Mouse (Mus musculus) adrenal gland, adult 8-10 months (tissue): ENCODE measurements around the gene 1700102P08Rik. TPM values are rescaled to one million over a fixed set of nuclear protein-coding genes. Genes with fewer than 3 reads are reported as not detected.

ENCODE experiments used
- DNase-seq: peaks from one replicate; pipeline ENCODE4 v3.0.0; 2022
- total RNA-seq, 4 experiments: library from RNA; stranded (reverse); gene quantifications; 2 replicates each; pipeline ENCODE4 v1.2.4; 2022

The 1700102P08Rik gene
- total RNA-seq, 4 experiments from 2014 or later, result 0.96 to 1.6 (median 1.3) TPM

DNA sequence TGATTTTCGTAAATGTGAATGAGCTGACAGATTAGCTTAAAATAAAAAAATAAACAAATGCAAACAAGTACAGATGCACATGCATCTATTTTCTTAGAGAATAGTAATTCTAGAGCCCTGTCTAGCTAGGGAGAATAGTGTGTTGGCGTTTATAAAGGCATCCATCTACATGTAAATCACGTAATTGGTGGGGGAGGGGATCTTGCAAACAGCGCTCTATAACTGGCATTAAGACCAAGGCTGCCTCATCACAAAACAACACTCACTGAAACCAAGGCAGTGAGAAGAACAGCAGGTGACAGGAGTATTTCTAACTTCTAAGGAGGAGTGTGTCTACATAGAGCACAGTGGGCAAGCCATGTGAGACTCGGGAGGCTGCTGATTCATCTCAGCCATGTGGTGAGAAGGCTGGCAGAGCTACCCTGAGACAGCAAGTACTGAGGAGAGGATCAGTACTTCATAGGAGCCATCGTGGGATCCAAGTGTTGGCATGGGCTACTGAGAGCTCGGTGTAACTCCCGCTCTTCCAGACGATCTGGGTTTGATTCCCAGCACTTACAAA is 18.9 kb downstream of the 1700102P08Rik start:
- no peak for DNase-seq

DNA sequence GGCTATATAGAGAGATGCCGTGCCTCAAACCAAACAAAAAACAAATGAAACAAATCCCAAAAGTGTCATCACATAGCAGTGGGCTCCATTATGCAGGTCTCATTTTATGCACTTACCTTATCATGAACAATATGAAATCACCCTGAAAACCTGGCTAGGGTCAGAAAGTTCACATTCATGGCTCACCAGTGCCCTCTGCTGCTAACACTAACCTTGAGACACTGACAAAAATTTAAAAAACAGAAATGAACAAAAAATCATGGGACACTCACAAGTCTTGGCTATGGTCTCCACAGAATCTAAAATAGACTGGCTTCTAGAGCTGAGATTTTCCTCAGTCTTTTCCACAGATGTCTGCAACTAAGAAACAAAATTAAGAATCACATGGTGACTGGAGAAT is 19.6 kb downstream of the 1700102P08Rik start:
- DNase-seq, result no peak

DNA sequence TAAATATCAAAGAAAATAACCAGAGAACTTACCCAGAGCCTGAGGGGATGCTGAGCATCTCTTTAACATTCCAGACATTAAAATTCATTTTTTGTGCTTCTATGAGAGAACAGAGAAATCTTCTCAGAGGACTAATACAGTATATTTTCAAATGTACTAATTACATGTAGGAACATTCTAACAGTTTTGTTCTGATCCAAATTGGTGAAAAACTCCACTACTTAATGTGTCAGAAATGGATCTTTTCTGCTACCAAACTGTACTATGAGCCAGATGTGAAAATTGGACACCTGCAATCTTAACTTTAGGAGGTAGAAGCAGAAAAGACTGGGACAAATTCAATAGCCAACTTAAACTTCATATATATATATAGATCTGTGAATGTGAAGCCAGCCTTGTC is 35.8 kb downstream of the 1700102P08Rik start, which contains the start of gene Ccdc36:
TSS of gene Ccdc36 (minus strand) at position 101 of the 400 bp plus-strand sequence.
- DNase-seq, result no peak

DNA sequence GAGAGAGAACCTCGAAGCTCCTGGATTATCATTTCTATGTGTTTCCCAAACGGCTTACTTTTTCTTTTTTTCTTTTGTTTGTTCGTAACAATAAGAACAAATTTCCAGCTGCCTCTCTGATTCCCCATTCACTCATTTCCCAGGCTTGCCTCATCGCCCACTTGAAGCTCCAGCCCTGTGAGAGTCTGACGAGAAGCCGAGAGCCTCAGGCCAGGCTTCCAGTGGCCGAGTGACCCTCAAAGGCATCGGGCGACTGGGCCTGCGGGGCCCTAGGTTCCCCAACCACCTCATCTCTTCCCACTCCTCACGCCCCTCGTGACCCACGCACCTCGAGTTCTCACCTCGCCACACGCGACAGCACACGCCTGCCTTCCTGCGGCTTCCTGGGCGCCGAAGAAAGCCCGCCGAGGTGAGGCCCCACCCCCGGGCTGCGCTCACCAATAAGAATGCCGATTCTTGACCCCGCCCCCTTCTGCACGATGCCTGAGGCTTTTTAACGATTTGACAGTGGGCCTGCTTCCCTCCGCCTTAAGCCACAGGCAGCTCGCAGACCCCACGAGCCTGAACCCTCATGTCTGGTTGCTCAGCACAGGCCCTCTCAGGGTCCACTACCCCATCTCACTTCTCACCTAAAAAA is 38.9 kb downstream of the 1700102P08Rik start:
- no peak for DNase-seq

DNA sequence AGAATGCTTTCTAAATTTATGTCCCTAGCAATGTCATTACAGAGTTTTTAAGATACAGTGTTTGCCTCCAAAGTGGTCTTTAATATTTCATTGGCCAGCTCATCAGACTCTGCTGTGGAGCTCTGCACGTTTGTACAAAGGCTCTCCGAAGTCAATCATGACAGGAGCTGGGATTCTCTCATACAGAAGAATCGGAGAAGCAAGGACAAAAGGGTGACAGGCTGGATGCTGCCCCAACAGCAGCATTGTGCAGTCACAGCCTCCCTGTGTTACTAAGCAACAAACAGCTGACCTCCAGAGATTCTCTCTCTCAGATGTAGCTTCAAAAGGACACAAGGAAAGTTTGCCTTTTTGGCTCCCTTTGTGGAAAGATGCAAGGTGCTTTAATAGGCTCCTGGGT is 43.6 kb downstream of the 1700102P08Rik start, which contains the start of gene BC048562:
TSS of gene BC048562 (plus strand) at position 301 of the 400 bp plus-strand sequence.
- DNase-seq, result no peak

DNA sequence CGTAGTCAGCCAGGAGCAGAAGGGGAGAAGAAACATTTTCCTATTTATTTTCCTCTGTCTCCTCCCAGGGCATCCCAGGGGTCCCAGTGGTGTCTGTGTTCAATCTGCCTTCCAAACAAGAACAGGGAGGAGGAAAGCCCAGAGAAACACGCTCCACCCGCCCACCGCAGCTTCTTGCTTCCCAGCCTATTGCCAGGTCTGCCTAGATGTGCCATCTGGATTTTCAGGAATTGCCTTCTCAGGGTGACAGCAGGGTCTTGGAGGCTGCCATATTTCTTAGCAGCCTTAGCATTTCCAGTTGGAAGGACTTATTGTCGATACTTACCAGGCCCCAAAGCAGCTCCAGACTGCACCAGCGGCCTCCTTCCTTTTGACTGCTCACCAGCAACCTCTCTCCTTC is 46.6 kb downstream of the 1700102P08Rik start:
- no peak for DNase-seq

DNA sequence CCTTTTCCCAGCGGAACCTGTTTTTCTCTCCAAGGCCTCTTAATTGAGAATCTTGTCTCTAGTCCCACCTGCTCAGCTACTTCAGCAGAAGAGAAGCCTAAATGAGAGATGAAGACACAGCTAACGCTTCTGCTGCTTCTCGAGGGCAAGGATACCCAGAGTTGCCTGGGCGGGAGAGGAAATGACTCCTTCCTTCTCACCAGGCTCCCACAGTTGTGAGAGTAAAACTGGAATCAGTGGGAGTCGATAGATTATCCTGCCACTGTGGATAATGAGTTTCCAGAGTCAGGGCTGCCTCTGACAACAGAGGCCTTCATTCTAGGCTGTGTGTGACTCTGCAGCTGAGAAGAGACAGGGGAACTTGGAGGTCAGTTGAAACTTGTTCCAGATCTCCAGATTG is 47.9 kb downstream of the 1700102P08Rik start:
- no peak for DNase-seq

DNA sequence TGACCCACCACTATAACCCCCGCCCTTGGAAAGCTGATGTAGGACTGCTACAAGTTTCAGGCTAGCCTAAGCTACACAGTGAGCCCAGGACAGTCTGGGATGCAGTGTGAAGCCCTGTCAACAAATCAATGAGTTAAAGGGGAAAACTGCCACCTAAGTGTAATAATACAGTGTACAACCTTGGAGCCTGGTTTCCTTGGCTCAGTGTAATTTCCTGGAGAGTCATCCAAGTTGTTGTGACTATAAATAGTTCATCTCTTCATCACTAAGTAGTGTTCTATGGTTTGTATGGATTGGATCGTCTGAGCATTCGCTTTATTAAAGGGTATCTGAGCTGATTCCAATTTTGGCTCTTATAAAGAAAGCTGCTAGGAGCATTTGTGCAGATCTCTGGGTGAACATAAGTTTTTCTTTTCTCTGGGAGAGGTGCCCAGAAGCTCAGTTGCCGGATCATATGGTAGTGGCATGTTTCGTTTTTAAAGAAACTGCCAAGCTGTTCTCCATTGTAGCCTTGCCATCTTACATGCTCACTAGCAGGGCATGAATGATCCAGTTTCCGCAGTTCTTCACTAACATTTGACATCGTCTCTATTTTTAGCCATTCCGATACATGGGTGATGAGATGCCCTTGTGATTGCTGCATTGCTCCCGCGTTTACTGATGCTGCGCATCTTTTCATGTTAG is 48.8 kb downstream of the 1700102P08Rik start:
- no peak for DNase-seq

DNA sequence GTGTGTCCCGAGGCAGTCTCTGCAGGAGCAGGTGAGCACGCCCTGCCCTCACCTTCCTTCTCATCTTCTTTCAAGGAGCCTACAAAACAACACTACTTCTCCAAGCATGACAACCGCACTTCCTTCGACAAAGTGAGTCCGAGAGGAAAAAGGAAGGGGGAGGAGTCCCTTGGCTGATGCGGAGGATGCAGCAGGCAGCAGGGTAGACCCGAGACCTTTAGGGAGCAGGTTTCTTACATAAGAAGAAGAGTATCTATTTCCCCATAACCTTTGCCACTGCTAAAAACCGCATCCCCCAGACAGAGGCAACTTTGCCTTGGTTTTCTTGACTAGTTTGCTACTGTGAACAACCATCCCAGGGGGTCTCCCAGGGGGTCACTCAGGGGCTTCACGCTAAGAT is 52.5 kb downstream of the 1700102P08Rik start:
- no peak for DNase-seq

DNA sequence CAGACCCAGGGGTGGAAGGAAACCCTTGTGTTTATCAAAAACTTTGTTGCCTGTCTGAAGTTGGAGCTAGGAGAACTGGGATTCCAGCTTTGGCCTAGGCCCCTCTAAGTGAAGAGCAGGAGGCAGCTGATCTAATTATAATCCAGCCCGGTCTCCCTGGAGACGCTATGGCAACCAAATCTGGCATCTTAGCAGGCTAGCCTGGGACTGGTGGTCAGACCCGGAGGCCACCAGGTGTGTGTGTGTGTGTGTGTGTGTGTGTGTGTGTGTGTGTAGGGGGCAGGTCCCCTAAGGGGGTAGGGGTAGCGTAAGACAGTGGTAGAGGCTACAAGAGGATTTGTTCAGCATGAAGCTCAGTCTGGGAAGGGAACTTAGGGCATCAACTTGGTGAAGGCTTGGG is 57.3 kb downstream of the 1700102P08Rik start:
- DNase-seq, result no peak

DNA sequence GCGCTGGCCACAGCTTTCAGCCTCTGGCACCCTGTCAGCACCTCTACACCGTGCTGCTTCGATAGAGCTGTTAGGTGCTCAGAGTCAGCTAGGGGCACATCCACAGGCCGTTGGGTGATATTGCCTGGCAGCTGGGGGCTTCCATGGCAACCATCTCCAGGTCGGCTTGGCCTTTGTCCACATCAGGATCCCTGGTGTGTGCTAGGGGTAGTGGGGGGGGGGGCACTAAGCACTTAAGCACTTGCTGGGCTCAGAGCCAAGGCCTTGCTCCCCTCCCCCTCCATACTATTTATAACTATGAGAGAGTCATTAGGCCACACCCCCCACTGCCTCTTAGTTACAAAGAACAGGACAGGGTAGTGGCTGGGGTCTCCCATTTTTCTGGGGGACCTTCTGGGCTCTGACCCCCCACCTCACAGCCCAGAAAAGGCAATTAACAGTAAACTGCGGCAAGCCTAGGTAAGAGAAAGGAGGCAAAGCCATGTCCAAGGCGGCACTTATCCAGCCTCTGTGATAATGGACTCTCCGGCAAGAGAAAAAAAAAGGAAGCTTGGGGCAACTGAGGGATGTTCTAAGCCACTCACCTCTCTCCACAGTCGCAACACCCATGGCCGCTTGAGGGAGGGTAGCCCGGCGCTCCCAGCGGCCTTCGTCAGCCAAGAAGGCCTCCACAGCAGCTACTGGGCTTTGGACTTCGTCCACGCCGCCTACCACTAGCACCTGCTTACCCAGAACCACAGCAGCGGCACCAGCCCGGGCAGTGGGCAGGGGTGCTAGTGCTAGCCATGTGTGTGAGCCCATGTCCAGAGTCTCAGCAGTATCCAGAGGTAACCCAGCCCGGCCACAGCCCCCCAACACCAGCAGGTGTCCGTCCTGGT is 57.9 kb downstream of the 1700102P08Rik start:
- DNase-seq, result no peak

DNA sequence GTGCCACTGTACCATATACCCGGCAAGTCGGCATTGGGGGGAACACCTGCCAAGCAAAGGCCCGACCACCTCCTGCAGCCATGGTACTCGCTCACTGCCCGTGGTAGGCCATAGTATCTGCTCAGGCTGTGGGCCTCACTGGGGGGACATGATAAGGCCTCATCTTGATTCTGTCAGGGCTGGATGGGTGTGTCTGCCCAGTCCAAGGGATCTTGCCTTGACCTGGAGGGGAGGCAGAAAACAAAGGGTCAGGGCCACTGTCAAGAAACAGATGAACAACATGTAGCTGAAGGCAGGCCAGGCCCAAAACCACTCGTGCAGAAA is 58.5 kb downstream of the 1700102P08Rik start:
- DNase-seq, result no peak

DNA sequence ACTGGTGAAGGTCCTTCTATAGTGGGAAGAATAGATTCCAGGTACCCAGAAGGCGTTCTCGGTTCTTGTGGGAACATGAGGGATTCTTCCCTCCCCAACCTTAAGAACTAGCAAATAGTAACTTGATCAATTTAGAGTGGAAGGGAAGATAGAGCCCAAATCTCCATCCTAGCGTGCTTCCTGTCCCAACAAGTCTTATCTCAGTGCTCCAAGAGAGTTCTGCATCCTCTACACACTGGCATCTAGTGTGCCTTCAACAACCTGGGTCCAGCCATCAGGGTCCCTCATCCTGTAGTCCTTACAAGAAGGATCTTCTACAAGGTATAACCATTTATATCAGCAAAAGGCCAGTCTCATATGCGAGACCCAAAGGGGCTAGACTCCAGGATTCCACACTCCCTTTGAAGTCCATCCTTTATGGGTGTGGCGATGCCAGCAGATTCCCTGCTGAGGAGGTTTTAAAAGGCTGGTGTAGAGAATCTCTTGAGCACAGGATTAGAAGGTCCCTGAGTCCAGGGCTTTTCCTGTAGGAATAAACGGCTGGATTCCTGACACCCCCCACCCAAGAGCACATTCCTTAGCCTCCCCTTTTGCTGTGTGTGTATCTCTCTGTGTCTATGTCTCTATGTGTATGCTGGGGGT is 59.0 kb downstream of the 1700102P08Rik start:
- no peak for DNase-seq

DNA sequence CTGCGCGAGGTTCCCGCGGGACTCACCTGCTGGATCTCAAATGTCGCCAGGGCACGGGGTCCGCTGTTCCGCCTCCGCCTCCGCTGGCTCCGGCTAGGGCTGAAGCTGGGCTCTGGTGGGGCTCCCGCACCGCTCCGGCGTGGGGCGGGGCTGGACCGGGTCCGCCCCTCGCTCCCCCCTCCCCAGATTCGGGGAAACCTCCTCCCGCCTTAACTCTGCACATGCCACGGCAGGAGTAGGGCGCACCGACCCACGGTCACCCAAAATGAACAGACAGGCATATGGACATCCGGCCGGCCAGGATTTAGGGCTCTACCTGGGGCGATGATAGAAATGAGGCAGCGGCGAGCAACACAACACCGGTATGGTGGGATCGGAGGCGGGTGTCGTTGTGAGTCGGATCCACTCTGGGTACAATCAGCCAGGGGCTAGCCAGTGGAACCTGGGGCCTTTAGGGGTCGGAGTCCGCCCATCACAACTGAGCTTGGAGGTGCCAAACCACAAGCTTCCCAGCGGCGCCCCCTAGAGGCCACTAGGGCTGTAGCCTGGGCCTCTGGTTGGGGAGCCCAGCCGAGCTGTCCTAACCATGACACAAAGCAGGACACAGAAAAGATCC is 59.8 kb downstream of the 1700102P08Rik start:
- peak; percentile 66 for DNase-seq

DNA sequence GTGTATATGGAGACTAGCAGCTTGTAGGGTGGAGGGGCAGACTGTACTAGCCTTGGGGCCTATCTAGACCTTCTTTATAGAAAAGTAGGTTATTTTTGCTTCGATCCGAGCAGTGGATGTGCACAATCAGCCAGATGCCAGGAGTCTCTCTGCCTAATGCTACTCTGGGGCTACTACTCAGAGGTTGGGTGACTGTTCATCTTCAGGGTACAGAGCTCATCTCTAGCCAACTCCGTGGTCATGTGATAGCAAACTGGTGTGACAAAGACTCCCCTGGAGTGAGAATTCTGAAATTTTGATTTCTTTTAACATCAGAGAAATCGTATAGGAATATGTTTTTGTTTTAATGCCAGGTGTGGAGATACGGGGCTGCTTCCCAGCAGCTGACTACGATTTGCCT is 60.3 kb downstream of the 1700102P08Rik start:
- DNase-seq, result no peak

DNA sequence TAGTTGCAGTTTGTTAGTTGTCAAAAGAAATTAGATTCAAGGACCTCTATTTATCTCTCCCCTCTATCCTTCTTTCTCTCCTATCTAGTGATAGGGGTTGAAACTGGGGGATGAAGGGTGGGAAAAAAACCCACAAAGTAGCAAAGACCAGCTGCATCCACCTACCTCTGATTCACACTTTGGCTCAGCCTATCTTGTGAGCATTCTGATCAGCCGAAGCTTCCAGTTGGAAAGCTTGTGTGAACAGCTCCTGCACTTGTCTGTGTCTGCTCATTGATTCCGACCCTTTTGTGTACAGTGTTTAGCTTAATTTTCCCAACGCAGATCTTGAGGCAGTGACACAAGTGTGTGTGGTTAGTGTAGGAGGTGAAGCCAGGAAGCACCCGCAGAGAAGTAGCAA is 60.9 kb downstream of the 1700102P08Rik start:
- DNase-seq, result no peak

DNA sequence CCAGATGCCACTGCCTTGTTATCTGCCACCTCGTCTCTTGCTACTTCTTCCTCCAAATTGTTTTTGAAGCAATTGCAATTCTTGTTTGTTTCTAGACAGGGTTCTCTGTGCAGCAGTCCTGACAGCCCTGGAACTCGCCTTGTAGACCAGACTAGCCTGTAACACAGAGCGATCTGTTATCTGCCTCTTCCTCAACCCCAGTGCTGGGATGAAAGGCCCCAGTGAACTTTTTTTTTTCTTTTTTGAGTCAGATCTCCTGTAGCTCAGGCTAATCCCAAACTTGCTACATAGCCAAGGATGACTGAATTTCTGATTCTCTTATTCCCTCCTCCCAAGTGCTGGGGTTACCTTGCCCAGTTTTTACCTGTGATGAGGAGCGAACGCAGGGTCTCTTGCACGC is 61.8 kb downstream of the 1700102P08Rik start:
- no peak for DNase-seq

DNA sequence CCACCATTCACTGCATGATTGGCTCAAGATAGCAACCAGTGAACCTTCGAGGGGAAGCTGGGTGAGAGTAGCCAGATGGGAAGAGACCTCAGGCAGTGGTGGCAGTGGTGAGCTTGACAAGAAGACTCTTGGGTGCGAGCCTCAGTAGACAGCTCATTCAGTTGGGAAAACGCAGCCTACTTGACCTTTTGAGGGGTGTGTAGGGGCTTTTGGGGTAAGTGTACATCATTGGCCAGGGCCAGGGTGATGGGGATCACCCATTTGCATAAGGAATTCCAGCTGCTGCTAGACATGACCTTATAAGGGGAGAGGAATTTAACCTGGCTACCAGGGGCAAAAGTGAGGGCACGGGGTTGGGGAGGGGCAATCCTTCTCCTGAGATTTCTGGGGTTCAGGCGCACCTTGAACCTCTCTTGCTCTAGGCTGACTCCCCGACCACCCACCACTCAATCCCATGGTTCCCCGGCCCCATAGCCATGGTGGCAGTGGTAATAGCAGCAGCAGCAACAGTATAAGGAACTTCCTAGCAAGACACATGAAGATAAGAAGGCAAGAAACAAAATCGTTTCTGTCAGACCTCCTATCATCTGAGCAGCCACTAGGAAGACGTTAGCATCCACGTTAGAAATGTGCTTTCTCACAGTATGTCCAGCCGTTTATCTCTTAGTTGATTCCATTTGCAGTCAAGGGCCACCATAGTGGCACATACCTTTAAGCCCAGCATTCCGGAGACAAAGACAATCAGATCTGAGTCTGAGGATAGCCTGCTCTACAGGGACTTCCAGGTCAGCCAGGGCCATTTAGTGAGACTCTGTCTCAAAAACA is 63.4 kb downstream of the 1700102P08Rik start:
- DNase-seq, result no peak

DNA sequence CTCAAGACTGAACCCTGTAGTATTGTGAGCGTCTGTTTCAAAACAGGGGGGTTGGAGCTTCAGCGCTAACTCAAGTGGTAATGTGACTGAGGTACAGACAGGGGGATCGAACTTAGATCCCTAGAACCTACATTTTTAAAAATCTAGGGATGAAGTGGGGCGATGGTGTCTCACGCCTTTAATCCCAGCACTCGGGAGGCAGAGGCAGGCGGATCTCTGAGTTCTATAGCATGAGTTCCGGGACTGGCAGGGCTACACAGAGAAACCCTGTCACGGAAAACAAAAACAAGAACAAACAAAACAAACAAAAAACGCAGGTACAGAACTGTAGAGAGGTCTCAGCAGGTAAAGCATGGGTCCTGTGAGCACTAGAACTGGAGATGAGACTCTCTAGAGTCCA is 64.3 kb downstream of the 1700102P08Rik start:
- DNase-seq, result no peak

DNA sequence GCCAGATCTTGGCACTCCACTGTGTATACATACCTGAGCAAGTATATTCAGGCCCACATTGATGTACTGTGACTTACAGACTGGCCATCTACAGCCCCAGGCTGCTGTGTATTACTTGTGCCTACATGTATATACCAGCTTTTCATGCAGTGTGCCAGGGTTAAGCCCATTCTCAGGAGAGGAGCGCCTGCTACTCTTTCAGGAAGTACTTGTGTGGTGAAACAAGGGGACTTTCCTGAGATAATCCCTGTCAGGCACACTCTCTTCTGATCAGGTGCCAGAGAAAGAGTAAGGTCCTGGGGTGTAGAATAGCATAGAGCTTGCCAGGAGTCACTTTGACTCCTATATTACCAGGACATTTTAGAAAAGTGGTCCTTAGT is 67.3 kb downstream of the 1700102P08Rik start:
- DNase-seq, result no peak
